Mouse (Mus musculus) spleen, postnatal 14 days (tissue): ENCODE results near the gene Gpc3.
"Not testable (repeated sequence)": the region's sequence is repeated elsewhere in the genome, so short reads cannot be mapped to it uniquely, and the experiment has no call there.

Experiments
- DNase-seq, 2 experiments: peaks; one replicate each; pipeline ENCODE4 v3.0.0; 2021 to 2022; ENCODE audit warnings: low spot score in 2 of 2

The Gpc3 gene

GRCm38 (mm10) chrX:52412936-52413335 is 200.8 kb downstream of the Gpc3 start:
- DNase-seq, result no peak

- DNase-seq, result no peak
Measured at GRCm38 (mm10) chrX:52401188-52401587, 212.6 kb downstream of the Gpc3 start.

GRCm38 (mm10) chrX:52375129-52375528 is 238.6 kb downstream of the Gpc3 start:
- no peak for DNase-seq

GRCm38 (mm10) chrX:52374209-52374608 is 239.5 kb downstream of the Gpc3 start:
- no peak for DNase-seq

GRCm38 (mm10) chrX:52372436-52372835 is 241.3 kb downstream of the Gpc3 start:
- DNase-seq, result no peak

- DNase-seq, result no peak
Measured at GRCm38 (mm10) chrX:52369938-52370758, 243.6 kb downstream of the Gpc3 start.

GRCm38 (mm10) chrX:52369304-52369937 is 244.3 kb downstream of the Gpc3 start:
- DNase-seq, result no peak

GRCm38 (mm10) chrX:52366826-52367225 is 246.9 kb downstream of the Gpc3 start:
- no peak for DNase-seq

GRCm38 (mm10) chrX:52365790-52366189 is 248.0 kb downstream of the Gpc3 start:
- no peak for DNase-seq

- no peak for DNase-seq
Measured at GRCm38 (mm10) chrX:52362241-52363011, 251.3 kb downstream of the Gpc3 start.

- no peak for DNase-seq
Measured at GRCm38 (mm10) chrX:52352981-52353380, 260.8 kb downstream of the Gpc3 start.

GRCm38 (mm10) chrX:52350631-52351030 is 263.1 kb downstream of the Gpc3 start:
- DNase-seq, result not testable (repeated sequence)

- no peak for DNase-seq
Measured at GRCm38 (mm10) chrX:52348773-52349172, 265.0 kb downstream of the Gpc3 start.

- no peak for DNase-seq
Measured at GRCm38 (mm10) chrX:52344018-52344417, 269.7 kb downstream of the Gpc3 start.

- DNase-seq, result no peak
Measured at GRCm38 (mm10) chrX:52340251-52340650, 273.5 kb downstream of the Gpc3 start.

GRCm38 (mm10) chrX:52321791-52322190 is 292.0 kb downstream of the Gpc3 start:
- DNase-seq, result no peak

GRCm38 (mm10) chrX:52320653-52321052 is 293.1 kb downstream of the Gpc3 start:
- DNase-seq, result no peak

- no peak for DNase-seq
Measured at GRCm38 (mm10) chrX:52310976-52311375, 302.8 kb downstream of the Gpc3 start.

GRCm38 (mm10) chrX:52305226-52305625 is 308.5 kb downstream of the Gpc3 start:
- DNase-seq, result no peak

GRCm38 (mm10) chrX:52288792-52289191 is 325.0 kb downstream of the Gpc3 start:
- DNase-seq, result no peak

- DNase-seq, result no peak
Measured at GRCm38 (mm10) chrX:52287944-52288343, 325.8 kb downstream of the Gpc3 start.

GRCm38 (mm10) chrX:52282070-52282469 is 331.7 kb downstream of the Gpc3 start:
- no peak for DNase-seq
